In the genomic region with DNA sequence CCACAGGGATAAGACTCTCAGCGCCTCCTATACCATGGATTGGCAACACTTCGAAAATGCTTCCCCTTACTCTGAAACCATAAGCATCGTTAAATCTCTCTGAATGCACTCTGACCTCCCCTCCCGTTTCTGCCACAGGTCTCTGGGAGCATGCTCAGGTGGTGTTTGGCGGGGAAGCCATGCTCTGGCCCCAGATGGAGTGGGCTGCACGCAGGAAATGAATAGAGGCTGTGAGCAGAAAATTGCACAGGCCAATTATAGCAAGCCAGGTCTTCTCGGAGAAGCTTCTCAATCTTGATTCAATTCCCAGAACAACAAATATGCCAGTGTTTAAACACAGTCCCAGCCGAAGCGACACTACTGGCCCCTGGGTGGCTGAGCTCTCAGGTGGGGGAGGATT, we compare ENCODE assay signal across 12 mouse cellular contexts.
A peak's percentile ranks its signal among the peaks of the same experiment; 100 is the strongest.
DNase-seq lines count a peak whose midpoint lies in the region; ATAC-seq and TF ChIP-seq lines count a peak whose summit lies in the region.
"Had no signal": no experiment of that assay in that cellular context is flagged by ENCODE, and none has a peak within 500 bp of the region (broad histone marks: within the 10 kb centered on the region; RNA-seq: fewer than 3 reads in every experiment).

No protein-coding gene starts in this region.

- H3K4me3 ChIP-seq in hindbrain, embryonic 10.5 days: no peak overlapping the region
- no peak overlapping the region for H3K4me3 ChIP-seq in hindbrain, embryonic 11.5 days (ENCODE audit: low read depth, low read length)
- H3K4me3 ChIP-seq in E14TG2a.4 (replicated peaks; ENCODE audit: low read length): peak overlapping the region; percentile 27; the same call in 1 of the 2 replicates
- H3K4me3 ChIP-seq in hindbrain, embryonic 16.5 days (ENCODE audit: low read length): no peak overlapping the region

- H3K4me2 ChIP-seq in hindbrain, embryonic 11.5 days (replicated peaks; ENCODE audit: low read depth, low read length): no peak overlapping the region
- no peak overlapping the region for H3K4me2 ChIP-seq in hindbrain, embryonic 16.5 days (ENCODE audit: low read length)

- peak overlapping the region; percentile 67; the same call in 1 of the 2 replicates for H3K27ac ChIP-seq in hindbrain, embryonic 10.5 days
- H3K27ac ChIP-seq in hindbrain, embryonic 11.5 days (ENCODE audit: low read depth, low read length): no peak overlapping the region
- peak overlapping the region; percentile 44; the same call in 1 of the 2 replicates for H3K27ac ChIP-seq in hindbrain, embryonic 16.5 days (ENCODE audit: low read depth, low read length)

- no peak for DNase-seq in hindbrain, embryonic 10.5 days (ENCODE audit: low spot score)
- DNase-seq in hindbrain, embryonic 11.5 days (ENCODE audit: low spot score): no peak
- peak; percentile 65 for DNase-seq in brain, embryonic 14.5 days (ENCODE audit: low read depth)
- no peak for DNase-seq in right cerebral cortex, postnatal 14 days
- DNase-seq in adrenal gland, postnatal 14 days: no peak
- DNase-seq in right cerebral cortex, postnatal 36 days (ENCODE audit: low spot score in 2 of 2): no peak
- DNase-seq: adrenal gland, postnatal 10 days; gastrocnemius, postnatal 25 days; kidney, postnatal 25 days; thymus, postnatal 14 days had no signal

- 52% methylated on average over 9 of the region's 9 CpGs for WGBS in hindbrain, embryonic 10.5 days
- WGBS in hindbrain, embryonic 11.5 days: 51% methylated on average over 9 of the region's 9 CpGs
- 23% methylated on average over 9 of the region's 9 CpGs for WGBS in hindbrain, embryonic 16.5 days

- TF ChIP-seq POLR2A in brain, embryonic 14.5 days (IDR thresholded peaks at IDR 0.05; ENCODE audit: borderline replicate concordance, extremely low read depth, insufficient read depth, insufficient read length, poor library complexity, severe bottlenecking): no peak

- H3K9me3 ChIP-seq in hindbrain, embryonic 10.5 days: no peaks in the 10 kb centered on the region
- no peaks in the 10 kb centered on the region for H3K9me3 ChIP-seq in hindbrain, embryonic 11.5 days (ENCODE audit: control insufficient read depth, low read length)
- no peaks in the 10 kb centered on the region for H3K9me3 ChIP-seq in E14TG2a.4 (ENCODE audit: low read length)
- no peaks in the 10 kb centered on the region for H3K9me3 ChIP-seq in hindbrain, embryonic 16.5 days (ENCODE audit: control insufficient read depth, low read length)

- no peak for TF ChIP-seq CTCF in E14TG2a.4 (conservative IDR thresholded peaks at IDR 0.05; ENCODE audit: low read length)
- TF ChIP-seq CTCF in brain, embryonic 14.5 days (IDR thresholded peaks at IDR 0.05; ENCODE audit: borderline replicate concordance, extremely low read depth, insufficient read depth, insufficient read length): no peak

- no peaks in the 10 kb centered on the region for H3K36me3 ChIP-seq in hindbrain, embryonic 10.5 days
- H3K36me3 ChIP-seq in hindbrain, embryonic 11.5 days (ENCODE audit: control insufficient read depth, insufficient read depth, low read length): no peaks in the 10 kb centered on the region
- no peaks in the 10 kb centered on the region for H3K36me3 ChIP-seq in E14TG2a.4 (ENCODE audit: insufficient read depth, low read length)
- H3K36me3 ChIP-seq in hindbrain, embryonic 16.5 days (ENCODE audit: control insufficient read depth, insufficient read depth, low read length): no peaks in the 10 kb centered on the region

- H3K27me3 ChIP-seq in hindbrain, embryonic 10.5 days (ENCODE audit: insufficient read depth, poor library complexity, severe bottlenecking): 0 out of 2 replicates have a peak, but pooled peaks cover 4% of the 10 kb centered on the region
- H3K27me3 ChIP-seq in hindbrain, embryonic 11.5 days (ENCODE audit: control insufficient read depth, insufficient read depth, low read length): no peaks in the 10 kb centered on the region
- peaks cover 21% of the 10 kb centered on the region; the same call in 1 of the 2 replicates for H3K27me3 ChIP-seq in E14TG2a.4 (ENCODE audit: insufficient read depth, low read length)
- H3K27me3 ChIP-seq in hindbrain, embryonic 16.5 days (replicated peaks; ENCODE audit: control insufficient read depth, insufficient read depth, low read length): no peaks in the 10 kb centered on the region

- H3K9ac ChIP-seq in hindbrain, embryonic 11.5 days (ENCODE audit: low read depth, low read length): no peak overlapping the region
- peak overlapping the region; percentile 2; the same call in 1 of the 2 replicates for H3K9ac ChIP-seq in hindbrain, embryonic 16.5 days (ENCODE audit: low read depth, low read length)

- no peak for ATAC-seq in hindbrain, embryonic 11.5 days (ENCODE audit: low FRiP score)
- no peak for ATAC-seq in hindbrain, embryonic 16.5 days

- peaks cover 58% of the 10 kb centered on the region for H3K4me1 ChIP-seq in hindbrain, embryonic 10.5 days (replicated peaks)
- no peaks in the 10 kb centered on the region for H3K4me1 ChIP-seq in hindbrain, embryonic 11.5 days (replicated peaks; ENCODE audit: control insufficient read depth, insufficient read depth, low read length)
- peaks cover 36% of the 10 kb centered on the region for H3K4me1 ChIP-seq in E14TG2a.4 (replicated peaks; ENCODE audit: low read depth, low read length)
- H3K4me1 ChIP-seq in hindbrain, embryonic 16.5 days (ENCODE audit: control insufficient read depth, insufficient read depth, low read depth, low read length): peaks cover 41% of the 10 kb centered on the region
